Mouse (Mus musculus) lung, postnatal 10 days (tissue): ENCODE measurements around the gene Kifc3.

Source experiments
- DNase-seq: peaks from one replicate; pipeline ENCODE4 v3.0.0; 2021

The Kifc3 gene

DNA sequence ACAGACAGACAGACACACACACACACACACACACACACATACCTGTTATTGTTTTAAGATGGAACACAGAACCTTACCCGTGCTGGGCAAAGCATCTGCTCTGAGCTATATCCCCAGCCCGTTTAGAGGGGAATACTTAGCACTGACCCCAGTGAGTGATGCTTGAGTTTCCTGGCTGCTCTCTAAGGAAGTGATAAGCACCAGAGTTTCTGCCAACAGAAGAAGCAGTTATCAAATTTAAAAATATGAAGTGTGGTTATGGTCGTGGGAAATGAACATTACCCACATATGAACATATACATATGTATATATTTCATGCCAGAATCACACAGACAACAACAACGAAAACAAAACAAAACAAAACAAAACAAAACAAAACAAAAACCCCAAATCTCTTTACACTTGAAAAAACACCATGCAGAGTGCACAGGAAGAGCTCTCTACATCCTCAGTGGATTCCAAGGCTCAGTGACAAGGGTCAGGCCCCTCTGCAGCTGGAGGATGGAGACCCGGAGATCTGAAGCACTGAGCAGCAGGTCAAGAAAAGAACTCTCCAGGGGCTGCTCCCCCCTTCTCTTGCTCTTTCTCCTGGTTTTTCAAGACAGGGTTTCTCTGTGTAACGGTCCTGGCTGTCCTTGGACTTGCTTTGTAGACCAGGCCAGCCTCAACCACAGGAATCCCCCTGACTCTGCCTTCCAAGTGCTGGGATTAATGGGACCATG lies 142.6 kb downstream of the Kifc3 start:
- no peak for DNase-seq

DNA sequence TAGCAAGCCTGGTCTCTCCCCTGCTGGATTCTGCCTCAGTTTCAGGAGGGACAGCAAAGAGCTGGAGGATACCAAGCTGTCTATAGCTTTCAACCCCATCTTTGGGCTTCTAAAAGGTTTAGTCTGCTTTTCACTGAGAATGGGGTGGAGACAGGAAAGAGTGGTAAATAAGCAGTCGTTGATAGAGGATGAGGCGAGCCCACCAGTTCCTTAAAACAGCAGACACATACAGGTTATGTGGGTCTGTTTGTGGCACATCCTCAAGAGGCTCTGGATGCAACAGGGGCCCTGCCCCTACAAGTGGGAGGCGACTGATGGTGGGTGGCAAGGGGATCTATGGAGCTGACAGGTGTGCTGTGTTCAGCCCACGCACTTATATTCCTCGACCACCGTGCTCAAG lies 144.0 kb downstream of the Kifc3 start:
- DNase-seq: no peak

DNA sequence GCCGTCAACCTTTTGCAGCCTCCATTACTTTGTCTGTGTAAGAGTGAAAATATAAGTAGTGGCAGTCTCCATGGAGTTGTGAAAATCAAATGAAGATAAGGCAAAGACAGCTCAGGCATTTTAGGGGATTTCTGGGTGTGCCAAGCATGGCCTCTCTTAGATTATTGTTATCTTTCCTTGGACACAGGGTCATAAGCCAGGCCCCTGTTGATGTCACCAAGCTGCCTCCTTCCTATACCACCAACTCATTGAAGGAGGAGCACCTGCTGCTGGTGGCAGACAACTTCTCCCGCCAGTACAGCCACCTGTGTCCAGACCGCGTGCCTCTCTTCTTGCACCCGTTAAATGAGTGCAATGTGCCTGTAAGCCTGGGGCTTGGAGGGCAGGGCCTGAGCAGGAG lies 146.2 kb downstream of the Kifc3 start:
- no peak for DNase-seq

DNA sequence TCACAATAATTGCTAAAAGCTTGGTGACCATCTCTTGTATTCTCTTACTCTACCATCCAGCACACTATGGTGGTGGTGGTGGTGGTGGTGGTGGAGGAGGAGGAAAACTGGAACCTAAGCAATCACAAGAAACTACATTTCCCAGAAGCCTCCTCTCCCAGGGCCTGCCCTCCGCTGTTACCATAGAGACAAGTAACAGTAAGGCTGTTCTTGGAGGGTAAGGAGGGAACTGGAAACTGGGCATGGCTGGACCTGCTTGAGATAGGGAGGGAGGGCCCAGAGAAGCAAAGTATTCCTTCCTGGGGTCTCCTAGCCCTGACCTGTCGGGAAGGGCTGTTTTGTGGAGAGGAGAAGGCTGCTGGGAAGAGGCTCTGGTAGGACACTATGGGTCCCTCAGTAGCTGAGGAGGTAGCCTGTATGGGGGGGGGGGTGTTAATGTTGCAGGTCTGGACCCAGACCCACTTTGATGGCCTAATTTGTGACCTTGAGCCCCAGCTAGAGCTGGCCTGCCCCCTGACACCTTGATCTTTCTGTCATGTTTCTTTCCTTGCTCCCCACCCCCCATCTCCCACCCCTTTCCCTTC lies 147.6 kb downstream of the Kifc3 start, which contains the start of gene Drc7:
Gene Drc7, plus strand, starts transcription at position 177 of the 584 bp plus-strand sequence.
- DNase-seq: peak; percentile 31

DNA sequence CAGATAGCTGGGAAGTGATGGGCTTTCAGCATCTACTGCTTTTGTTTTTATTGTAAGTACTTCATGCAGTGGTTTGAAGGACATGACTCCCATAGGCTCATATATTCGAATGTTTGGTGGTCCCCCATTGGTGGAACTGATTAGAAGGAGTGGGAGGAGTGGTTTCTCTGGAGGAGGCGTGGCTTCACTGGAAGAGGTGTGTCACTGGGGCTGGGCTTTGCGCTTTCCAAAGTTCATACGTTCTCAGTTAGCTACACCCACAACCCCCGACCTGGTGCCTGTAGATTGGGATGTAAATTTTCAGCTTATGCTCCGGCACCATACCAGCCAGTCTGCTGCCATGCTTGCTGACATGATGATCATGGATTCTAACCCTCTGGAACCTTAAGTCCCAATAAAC lies 148.2 kb downstream of the Kifc3 start:
- no peak for DNase-seq
